Mouse (Mus musculus) limb, embryonic 14.5 days (tissue): ENCODE results near the gene Akt1. TPM values are rescaled to one million over a fixed set of nuclear protein-coding genes. Genes with fewer than 3 reads are reported as not detected.

Source experiments
- ATAC-seq: fragments of 200-750 bp; cut with Nextera tagmentation; 2 replicates; pipeline ENCODE4 v1.8.0; 2017; ENCODE audit warnings: low read depth, moderate number of reproducible peaks, moderate TSS enrichment; ENCODE audit not compliant: low FRiP score
- DNase-seq: peaks from one replicate; pipeline ENCODE4 v3.0.0-alpha.2; 2015; ENCODE audit warnings: low spot score
- H3K27ac ChIP-seq: fragments of 300-500 bp; sonication (generic); replicated peaks from 2 replicates; pipeline ENCODE4 v1.5.1; 2014; ENCODE audit warnings: low read depth, mild to moderate bottlenecking, low read length, moderate library complexity, mixed read lengths
- H3K27me3 ChIP-seq: fragments of 300-500 bp; sonication (generic); 2 replicates; pipeline ENCODE4 v1.6.1; 2014; ENCODE audit warnings: low read length, mixed read lengths; ENCODE audit not compliant: control insufficient read depth, insufficient read depth
- H3K36me3 ChIP-seq: fragments of 300-500 bp; sonication (generic); 2 replicates; pipeline ENCODE4 v1.6.1; 2014; ENCODE audit warnings: mild to moderate bottlenecking, low read length, moderate library complexity, mixed read lengths; ENCODE audit not compliant: control insufficient read depth, insufficient read depth
- H3K4me1 ChIP-seq: fragments of 300-500 bp; sonication (generic); 2 replicates; pipeline ENCODE4 v1.6.1; 2014; ENCODE audit warnings: antibody characterized with exemption, low read length, mixed read lengths; ENCODE audit not compliant: control insufficient read depth, insufficient read depth
- H3K4me2 ChIP-seq: fragments of 300-500 bp; sonication (generic); replicated peaks from 2 replicates; pipeline ENCODE4 v1.6.1; 2014; ENCODE audit warnings: low read depth, mild to moderate bottlenecking, low read length, moderate library complexity; ENCODE audit not compliant: severe bottlenecking
- H3K4me3 ChIP-seq: fragments of 300-500 bp; sonication (generic); replicated peaks from 2 replicates; pipeline ENCODE4 v1.5.1; 2014; ENCODE audit warnings: low read length
- H3K9ac ChIP-seq: fragments of 300-500 bp; sonication (generic); 2 replicates; pipeline ENCODE4 v1.6.1; 2014; ENCODE audit warnings: mild to moderate bottlenecking, low read depth, low read length, moderate library complexity; ENCODE audit not compliant: severe bottlenecking
- H3K9me3 ChIP-seq: fragments of 300-500 bp; sonication (generic); 2 replicates; pipeline ENCODE4 v1.6.1; 2016; ENCODE audit warnings: low read length; ENCODE audit not compliant: control insufficient read depth
- POLR2A ChIP-seq: fragments of 200-500 bp; IDR thresholded peaks from 2 replicates; pipeline ENCODE4 v1.8.0; 2012; ENCODE audit warnings: inconsistent platforms, mild to moderate bottlenecking, moderate library complexity, borderline replicate concordance; ENCODE audit not compliant: insufficient read depth, insufficient read length; ENCODE audit errors: extremely low read depth
- WGBS: fragments of 180-500 bp; shearing (Covaris S2); extraction: QIAGEN DNeasy Blood & Tissue Kit; methylation state at CpG from one replicate; pipeline ENCODE4 v1.1.7; 2014; 5-methylcytosine and 5-hydroxymethylcytosine counted together
- polyA plus RNA-seq, 2 experiments: library from polyadenylated mRNA; depleted of rRNA in 1 of 2; stranded (reverse) in 1 of 2; unstranded in 1 of 2; fragments of >200 nt; fragmentation: Nextera tagmentation in 1 of 2; extraction: Ambion mirVana in 1 of 2; gene quantifications; 2 replicates each; pipeline versions ENCODE4 v1.2.1 to v1.2.3; 2012 to 2014

Gene Akt1
- polyA plus RNA-seq, 2 experiments = 148 to 305 TPM

GRCm38 (mm10) chr12:112661851-112662250 lies 12.8 kb downstream of the Akt1 start:
- Histone ChIP-seq H3K27ac (peak overlapping the region; percentile 87), H3K27me3 (no peaks in the 10 kb centered on the region), H3K9me3 (no peaks in the 10 kb centered on the region), H3K9ac (peak overlapping the region; percentile 8; the same call in 1 of the 2 replicates), H3K4me3 (no peak overlapping the region), H3K36me3 (peaks cover 90% of the 10 kb centered on the region), H3K4me1 (peaks cover 65% of the 10 kb centered on the region), H3K4me2 (no peak overlapping the region)
- DNase-seq (no peak), ATAC-seq (no peak)
- WGBS = 79% methylated on average over 9 of the region's 9 CpGs
- no peak for TF ChIP-seq POLR2A

GRCm38 (mm10) chr12:112661327-112661605 lies 13.4 kb downstream of the Akt1 start:
- Histone ChIP-seq H3K4me3 (0 out of 2 replicates have a peak overlapping the region, but pooled peaks have one; percentile 14), H3K27me3 (no peaks in the 10 kb centered on the region), H3K4me2 (peak overlapping the region; percentile 39), H3K27ac (peak overlapping the region; percentile 87), H3K9me3 (no peaks in the 10 kb centered on the region), H3K4me1 (peaks cover 59% of the 10 kb centered on the region), H3K9ac (peak overlapping the region; percentile 36; the same call in 1 of the 2 replicates), H3K36me3 (peaks cover 90% of the 10 kb centered on the region)
- 0 out of 2 replicates have a peak, but pooled peaks have one; percentile 0 for ATAC-seq
- no peak for TF ChIP-seq POLR2A
- WGBS = 91% methylated on average over 3 of the region's 3 CpGs
- DNase-seq = no peak

DNA sequence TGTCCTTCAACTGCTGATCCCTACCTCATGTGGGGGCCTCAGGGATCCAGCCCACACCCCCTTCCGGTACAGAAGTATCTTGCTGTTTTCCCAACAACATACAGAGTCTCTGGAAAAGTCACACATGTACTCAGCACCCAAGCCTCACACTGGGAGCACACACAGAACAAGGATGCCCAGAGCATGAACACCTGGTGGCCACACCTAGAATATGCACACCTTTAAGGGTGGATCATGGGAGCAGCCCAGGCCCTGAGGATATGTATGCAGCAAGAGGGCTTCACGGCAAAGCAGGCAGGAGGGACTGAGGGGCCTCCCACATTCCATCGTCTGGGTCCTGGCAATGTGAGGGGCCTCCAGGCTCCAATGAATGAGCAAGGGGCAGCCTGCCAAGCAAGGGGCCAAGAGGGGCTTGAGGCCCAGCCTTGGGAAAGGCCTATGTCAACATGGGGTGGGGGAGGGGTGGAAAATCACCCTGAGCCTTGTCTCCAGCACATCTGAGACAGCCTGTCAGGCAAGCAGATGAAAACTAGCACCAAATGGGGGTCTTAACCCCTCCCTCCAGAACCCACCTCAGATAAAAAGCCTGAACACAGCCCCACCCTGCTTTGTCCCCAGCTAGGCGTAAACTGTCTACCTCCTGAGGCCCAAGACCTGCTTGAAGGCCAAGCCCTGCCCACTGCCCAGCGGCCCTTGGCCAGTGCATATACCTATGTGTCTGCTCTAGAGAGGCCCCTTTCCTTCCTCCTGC lies 13.9 kb downstream of the Akt1 start:
- Histone ChIP-seq H3K27ac (peak overlapping the region; percentile 87), H3K27me3 (no peaks in the 10 kb centered on the region), H3K9ac (peak overlapping the region; percentile 36), H3K4me1 (peaks cover 54% of the 10 kb centered on the region), H3K4me2 (peak overlapping the region; percentile 39), H3K4me3 (0 out of 2 replicates have a peak overlapping the region, but pooled peaks have one; percentile 14), H3K9me3 (no peaks in the 10 kb centered on the region), H3K36me3 (peaks cover 91% of the 10 kb centered on the region)
- ATAC-seq = peak; percentile 82
- WGBS = 31% methylated on average over 5 of the region's 5 CpGs
- peak; percentile 91 for DNase-seq
- no peak for TF ChIP-seq POLR2A

GRCm38 (mm10) chr12:112659109-112659508 lies 15.6 kb downstream of the Akt1 start:
- peaks cover 94% of the 10 kb centered on the region for H3K36me3 ChIP-seq
- H3K27ac ChIP-seq = no peak overlapping the region
- no peak for TF ChIP-seq POLR2A
- 89% methylated on average over 6 of the region's 6 CpGs for WGBS
- DNase-seq (no peak), ATAC-seq (no peak)
- H3K9ac ChIP-seq = no peak overlapping the region
- no peak overlapping the region for H3K4me3 ChIP-seq
- H3K27me3 ChIP-seq = no peaks in the 10 kb centered on the region
- H3K4me2 ChIP-seq = no peak overlapping the region
- H3K4me1 ChIP-seq = peaks cover 39% of the 10 kb centered on the region
- no peaks in the 10 kb centered on the region for H3K9me3 ChIP-seq

DNA sequence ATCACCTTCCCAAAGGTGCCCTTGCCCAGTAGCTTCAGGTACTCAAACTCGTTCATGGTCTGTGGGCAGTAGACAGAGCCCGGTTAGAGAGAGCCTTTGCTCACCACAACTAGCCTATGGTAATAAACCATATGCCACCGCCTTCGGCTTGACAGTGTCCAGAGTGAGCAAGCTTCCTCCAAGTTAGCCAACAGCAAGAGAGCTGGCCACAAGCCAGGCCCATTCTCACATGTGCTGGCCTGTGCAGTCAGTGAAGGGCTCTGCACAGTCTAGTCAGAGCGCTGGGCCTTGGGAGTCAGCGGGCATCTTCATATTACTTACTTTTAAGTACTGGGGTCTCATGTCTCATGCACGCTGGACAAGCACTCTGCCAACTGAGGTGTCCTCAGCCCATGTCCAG lies 16.1 kb downstream of the Akt1 start:
- Histone ChIP-seq H3K27ac (no peak overlapping the region), H3K36me3 (peaks cover 98% of the 10 kb centered on the region)

More for the DNA sequence above, 16.1 kb downstream of the Akt1 start:
- DNase-seq (no peak), ATAC-seq (no peak)
- 86% methylated on average over 7 of the region's 7 CpGs for WGBS
- Histone ChIP-seq H3K4me1 (peaks cover 34% of the 10 kb centered on the region), H3K4me2 (no peak overlapping the region), H3K9ac (no peak overlapping the region), H3K9me3 (no peaks in the 10 kb centered on the region), H3K27me3 (no peaks in the 10 kb centered on the region), H3K4me3 (no peak overlapping the region)
- no peak for TF ChIP-seq POLR2A
